Mouse (Mus musculus): ENCODE measurements around the gene Tle3. TPM values are rescaled to one million over a fixed set of nuclear protein-coding genes. Genes with fewer than 3 reads are reported as not detected.

Gene Tle3
- total RNA-seq, 2 experiments from 2014 or later: 26.9 to 27.4 TPM

GRCm38 (mm10) chr9:61456441-61457161 is 84.4 kb downstream of the Tle3 start:
- no peak for DNase-seq
- intact Hi-C loops (cut with DNase I): no loop called here

- DNase-seq: no peak
These were observed 85.0 kb downstream of the Tle3 start for GRCm38 (mm10) chr9:61457162-61457523.

GRCm38 (mm10) chr9:61461859-61462258 is 89.7 kb downstream of the Tle3 start:
- intact Hi-C loops (cut with DNase I): no loop called here

More at GRCm38 (mm10) chr9:61457162-61457523, 85.0 kb downstream of the Tle3 start:
- intact Hi-C loops (cut with DNase I): no loop called here

GRCm38 (mm10) chr9:61467436-61467835 is 95.3 kb downstream of the Tle3 start:
- intact Hi-C loops (cut with DNase I): no loop called here
- DNase-seq: no peak

More at GRCm38 (mm10) chr9:61461859-61462258, 89.7 kb downstream of the Tle3 start:
- DNase-seq: no peak

All from heart, postnatal 10 days (tissue).